Mouse (Mus musculus) thymus, adult 2 months (tissue): ENCODE data around the gene Slc38a10. TPM values are rescaled to one million over a fixed set of nuclear protein-coding genes. Genes with fewer than 3 reads are reported as not detected.
A peak's percentile ranks its signal among the peaks of the same experiment; 100 is the strongest.

Experiments
- DNase-seq: peaks from one replicate; pipeline ENCODE4 v3.0.0; 2021
- H3K27ac ChIP-seq: fragments of 200-500 bp; 2 replicates; pipeline ENCODE4 v1.5.1; 2012; ENCODE audit warnings: low read length, control low read depth; ENCODE audit not compliant: control insufficient read depth, insufficient read depth
- H3K27me3 ChIP-seq: fragments of 200-500 bp; 2 replicates; pipeline ENCODE4 v1.6.1; 2012; ENCODE audit warnings: mild to moderate bottlenecking, low read length, moderate library complexity, mixed read lengths; ENCODE audit not compliant: control insufficient read depth, insufficient read depth
- H3K36me3 ChIP-seq: fragments of 200-500 bp; 2 replicates; pipeline ENCODE4 v1.6.1; 2012; ENCODE audit warnings: mild to moderate bottlenecking, low read length, moderate library complexity; ENCODE audit not compliant: control insufficient read depth, insufficient read depth
- H3K4me1 ChIP-seq: fragments of 200-500 bp; replicated peaks from 2 replicates; pipeline ENCODE4 v1.6.1; 2012; ENCODE audit warnings: low read length; ENCODE audit not compliant: control insufficient read depth, insufficient read depth
- H3K4me3 ChIP-seq: fragments of 200-500 bp; 2 replicates; pipeline ENCODE4 v1.5.1; 2012; ENCODE audit warnings: mild to moderate bottlenecking, low read length, control low read depth, moderate library complexity; ENCODE audit not compliant: control insufficient read depth, insufficient read depth
- CTCF ChIP-seq: fragments of 200-500 bp; IDR thresholded peaks from 2 replicates; pipeline ENCODE4 v1.5.1; 2012; ENCODE audit warnings: mild to moderate bottlenecking, control low read depth, low read length, moderate library complexity, borderline replicate concordance; ENCODE audit not compliant: control insufficient read depth, poor library complexity, insufficient read depth; ENCODE audit errors: extremely low read depth
- POLR2A ChIP-seq: fragments of 200-500 bp; IDR thresholded peaks from 2 replicates; pipeline ENCODE4 v1.6.1; 2012; ENCODE audit warnings: mild to moderate bottlenecking, low read length, control low read depth, moderate library complexity; ENCODE audit not compliant: control insufficient read depth, poor library complexity, insufficient read depth; ENCODE audit errors: extremely low read depth
- WGBS: fragments of 180-500 bp; shearing (Covaris S2); methylation state at CpG from one replicate; pipeline ENCODE4 v1.1.7; 2018; 5-methylcytosine and 5-hydroxymethylcytosine counted together
- polyA plus RNA-seq: library from polyadenylated mRNA; depleted of rRNA; stranded (reverse); fragments of >200 nt; gene quantifications from 2 replicates; pipeline ENCODE4 v1.2.3, GENCODE M21; 2012; rRNA removed

Gene Slc38a10
- polyA plus RNA-seq: 165 and 167 TPM in 2 replicates

- under 1% methylated on average over 28 of the region's 28 CpGs for WGBS
- peaks cover 11% of the 10 kb centered on the region for H3K4me1 ChIP-seq
- peak within 1 kb of the TSS; percentile 3; the same call in 1 of the 2 replicates for H3K27ac ChIP-seq
- H3K36me3 ChIP-seq: peaks cover 3% of the 10 kb centered on the region; the same call in 1 of the 2 replicates
- no peaks in the 10 kb centered on the region for H3K27me3 ChIP-seq
- H3K4me3 ChIP-seq: peak within 1 kb of the TSS; percentile 79
- no peak; the same call in 1 of the 2 replicates for TF ChIP-seq CTCF
- peak; percentile 81 for TF ChIP-seq POLR2A
- peak; percentile 100 for DNase-seq
Observed at GRCm38 (mm10) chr11:120151113-120151494, at the start of gene Slc38a10. Slc38a10 (minus strand) TSS chr11:120151346.

GRCm38 (mm10) chr11:120200621-120201020, 49.5 kb upstream of the Slc38a10 start:
- WGBS: 81% methylated on average over 6 of the region's 6 CpGs
- TF ChIP-seq CTCF (no peak), POLR2A (no peak)
- no peaks in the 10 kb centered on the region for H3K36me3 ChIP-seq

GRCm38 (mm10) chr11:120199766-120200165, 48.6 kb upstream of the Slc38a10 start:
- Histone ChIP-seq H3K4me3 (no peak overlapping the region), H3K27ac (no peak overlapping the region), H3K4me1 (no peaks in the 10 kb centered on the region), H3K27me3 (no peaks in the 10 kb centered on the region), H3K36me3 (no peaks in the 10 kb centered on the region)
- WGBS: 69% methylated on average over 7 of the region's 7 CpGs
- TF ChIP-seq CTCF (no peak), POLR2A (no peak)
- no peak for DNase-seq

More at GRCm38 (mm10) chr11:120200621-120201020, 49.5 kb upstream of the Slc38a10 start:
- Histone ChIP-seq H3K4me3 (no peak overlapping the region), H3K27me3 (no peaks in the 10 kb centered on the region), H3K4me1 (no peaks in the 10 kb centered on the region), H3K27ac (no peak overlapping the region)
- no peak for DNase-seq

- H3K27me3 ChIP-seq: no peaks in the 10 kb centered on the region
- no peak overlapping the region for H3K27ac ChIP-seq
- no peaks in the 10 kb centered on the region for H3K4me1 ChIP-seq
- H3K36me3 ChIP-seq: no peaks in the 10 kb centered on the region
- no peak for TF ChIP-seq CTCF
- H3K4me3 ChIP-seq: no peak overlapping the region
- 73% methylated on average over 13 of the region's 13 CpGs for WGBS
- no peak for DNase-seq
Observed at GRCm38 (mm10) chr11:120198831-120199230, 47.7 kb upstream of the Slc38a10 start.

- no peak for DNase-seq
- TF ChIP-seq CTCF (no peak), POLR2A (no peak)
- 72% methylated on average over 14 of the region's 14 CpGs for WGBS
- no peak overlapping the region for H3K27ac ChIP-seq
- H3K4me1 ChIP-seq: peaks cover 11% of the 10 kb centered on the region
- H3K36me3 ChIP-seq: no peaks in the 10 kb centered on the region
- H3K27me3 ChIP-seq: no peaks in the 10 kb centered on the region
- peak overlapping the region; percentile 18; the same call in 1 of the 2 replicates for H3K4me3 ChIP-seq
Observed at GRCm38 (mm10) chr11:120190526-120191412, 39.6 kb upstream of the Slc38a10 start.

GRCm38 (mm10) chr11:120189459-120190312, 38.5 kb upstream of the Slc38a10 start:
- H3K4me1 ChIP-seq: peaks cover 11% of the 10 kb centered on the region
- WGBS: under 1% methylated on average over 67 of the region's 68 CpGs
- H3K27me3 ChIP-seq: no peaks in the 10 kb centered on the region

More at GRCm38 (mm10) chr11:120189459-120190312, 38.5 kb upstream of the Slc38a10 start:
- H3K36me3 ChIP-seq: no peaks in the 10 kb centered on the region
- DNase-seq: peak; percentile 97
- no peak overlapping the region for H3K27ac ChIP-seq
- TF ChIP-seq POLR2A: peak; percentile 41
- no peak; the same call in none of the 2 replicates for TF ChIP-seq CTCF
- H3K4me3 ChIP-seq: peak overlapping the region; percentile 78
